Mouse (Mus musculus) hindbrain, embryonic 16.5 days (tissue): ENCODE results near the gene Tubb1. TPM values are rescaled to one million over a fixed set of nuclear protein-coding genes. Genes with fewer than 3 reads are reported as not detected.

Experiments
- ATAC-seq: fragments of 200-750 bp; cut with Nextera tagmentation; 2 replicates; pipeline ENCODE4 v1.8.0; 2017; ENCODE audit warnings: moderate TSS enrichment, moderate library complexity
- H3K27ac ChIP-seq: fragments of 300-500 bp; sonication (generic); 2 replicates; pipeline ENCODE4 v1.5.1; 2014; ENCODE audit warnings: low read depth, mild to moderate bottlenecking, control low read depth, low read length, moderate library complexity
- H3K27me3 ChIP-seq: fragments of 300-500 bp; sonication (generic); replicated peaks from 2 replicates; pipeline ENCODE4 v1.6.1; 2014; ENCODE audit warnings: low read length; ENCODE audit not compliant: control insufficient read depth, insufficient read depth
- H3K36me3 ChIP-seq: fragments of 300-500 bp; sonication (generic); 2 replicates; pipeline ENCODE4 v1.6.1; 2014; ENCODE audit warnings: mild to moderate bottlenecking, low read length, moderate library complexity, mixed read lengths; ENCODE audit not compliant: control insufficient read depth, insufficient read depth
- H3K4me1 ChIP-seq: fragments of 300-500 bp; sonication (generic); 2 replicates; pipeline ENCODE4 v1.6.1; 2014; ENCODE audit warnings: low read depth, low read length; ENCODE audit not compliant: control insufficient read depth, insufficient read depth
- H3K4me2 ChIP-seq: fragments of 300-500 bp; sonication (generic); 2 replicates; pipeline ENCODE4 v1.6.1; 2014; ENCODE audit warnings: mild to moderate bottlenecking, low read length, control low read depth, moderate library complexity
- H3K4me3 ChIP-seq: fragments of 300-500 bp; sonication (generic); 2 replicates; pipeline ENCODE4 v1.5.1; 2014; ENCODE audit warnings: mild to moderate bottlenecking, low read length, control low read depth, moderate library complexity
- H3K9ac ChIP-seq: fragments of 300-500 bp; sonication (generic); 2 replicates; pipeline ENCODE4 v1.6.1; 2014; ENCODE audit warnings: low read depth, mild to moderate bottlenecking, control low read depth, low read length, moderate library complexity
- H3K9me3 ChIP-seq: fragments of 300-500 bp; sonication (generic); 2 replicates; pipeline ENCODE4 v1.6.1; 2014; ENCODE audit warnings: mild to moderate bottlenecking, low read length, moderate library complexity; ENCODE audit not compliant: control insufficient read depth
- WGBS: fragments of 180-500 bp; shearing (Covaris S2); extraction: QIAGEN DNeasy Blood & Tissue Kit; methylation state at CpG from one replicate; pipeline ENCODE4 v1.1.7; 2014; 5-methylcytosine and 5-hydroxymethylcytosine counted together
- polyA plus RNA-seq: library from polyadenylated mRNA; unstranded; fragments of >200 nt; fragmentation: Nextera tagmentation; extraction: Ambion mirVana; gene quantifications from 2 replicates; pipeline ENCODE4 v1.2.1, GENCODE M21; 2015

The Tubb1 gene
- 0.43 and 0.51 TPM in 2 replicates for polyA plus RNA-seq

DNA sequence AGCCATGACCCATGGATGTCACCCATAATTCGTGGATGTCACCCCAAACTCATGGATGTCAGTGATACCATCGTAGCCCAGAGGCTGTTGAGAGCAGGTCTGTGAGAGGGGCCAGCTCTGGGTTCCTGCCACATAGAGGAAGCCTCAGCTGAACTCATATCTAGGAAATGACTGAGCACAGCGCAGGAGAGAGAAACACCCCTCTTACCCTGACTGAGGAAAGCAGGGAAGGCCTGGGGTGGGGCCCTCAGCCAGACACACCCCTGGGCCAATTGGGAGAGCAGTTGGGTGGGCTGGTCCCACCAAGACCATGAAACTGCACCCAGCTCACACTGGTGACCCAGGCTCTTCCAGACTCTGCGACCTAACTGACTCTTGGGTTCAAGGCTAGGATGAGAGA is at the start of gene Tubb1:
TSS of gene Tubb1 (plus strand) at position 343 of the 400 bp plus-strand sequence.
- H3K27me3 ChIP-seq: no peaks in the 10 kb centered on the region
- H3K4me1 ChIP-seq: no peaks in the 10 kb centered on the region
- H3K9ac ChIP-seq: no peak within 1 kb of the TSS
- H3K36me3 ChIP-seq: no peaks in the 10 kb centered on the region
- ATAC-seq: no peak
- no peak within 1 kb of the TSS for H3K4me2 ChIP-seq
- no peaks in the 10 kb centered on the region for H3K9me3 ChIP-seq
- WGBS: 84% methylated on average over 4 of the region's 4 CpGs
- H3K4me3 ChIP-seq: no peak within 1 kb of the TSS
- H3K27ac ChIP-seq: no peak within 1 kb of the TSS

DNA sequence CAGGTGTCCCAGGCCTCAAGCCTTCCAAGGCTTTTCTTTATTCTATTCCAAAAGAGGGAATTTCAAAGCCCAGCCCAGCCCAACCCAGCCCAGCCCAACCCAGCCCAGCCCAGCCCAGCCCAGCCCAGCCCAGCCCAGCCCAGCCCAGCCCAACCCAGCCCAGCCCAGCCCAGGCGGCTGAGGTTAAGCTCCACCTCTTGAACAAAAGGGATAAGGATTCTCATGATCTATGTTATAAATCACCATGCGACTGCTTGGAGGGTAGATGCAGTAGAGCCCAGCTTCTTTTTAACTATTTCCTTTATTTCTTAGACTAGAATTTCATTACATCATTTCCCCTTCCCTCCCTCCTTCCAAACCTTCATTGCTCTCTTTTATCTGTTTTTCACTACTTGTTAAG is 40.3 kb upstream of the Tubb1 start:
- ATAC-seq: no peak
- no peak overlapping the region for H3K9ac ChIP-seq
- WGBS: 66% methylated on average over 2 of the region's 2 CpGs
- no peaks in the 10 kb centered on the region for H3K9me3 ChIP-seq
- no peak overlapping the region for H3K4me2 ChIP-seq
- no peak overlapping the region for H3K4me3 ChIP-seq
- H3K4me1 ChIP-seq: no peaks in the 10 kb centered on the region
- no peaks in the 10 kb centered on the region for H3K27me3 ChIP-seq
- no peaks in the 10 kb centered on the region for H3K36me3 ChIP-seq
- no peak overlapping the region for H3K27ac ChIP-seq

DNA sequence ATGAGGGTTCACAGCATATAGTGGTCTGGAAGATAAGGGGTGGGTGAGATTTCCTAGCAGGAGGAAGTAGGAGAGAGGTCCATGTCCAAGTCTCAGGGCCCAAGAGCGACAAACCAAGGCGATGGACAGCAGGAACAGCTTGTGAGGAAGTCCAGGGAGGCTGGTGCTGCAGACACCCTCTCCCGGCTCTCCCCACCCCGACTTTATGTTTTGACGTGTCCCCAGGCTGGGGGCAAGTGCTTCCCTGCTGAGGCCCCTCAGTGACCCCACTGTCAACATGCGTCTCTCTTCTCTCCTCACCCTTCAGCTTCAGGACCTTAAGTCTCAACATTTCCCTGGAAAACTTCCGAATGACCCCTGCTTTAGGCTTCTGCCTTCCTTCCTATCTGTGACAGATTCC is 37.4 kb upstream of the Tubb1 start:
- Histone ChIP-seq H3K4me1 (peaks cover 9% of the 10 kb centered on the region), H3K4me3 (no peak overlapping the region), H3K27ac (no peak overlapping the region), H3K4me2 (no peak overlapping the region), H3K9me3 (no peaks in the 10 kb centered on the region), H3K9ac (no peak overlapping the region), H3K27me3 (no peaks in the 10 kb centered on the region), H3K36me3 (no peaks in the 10 kb centered on the region)
- WGBS: 79% methylated on average over 7 of the region's 7 CpGs
- ATAC-seq: no peak

DNA sequence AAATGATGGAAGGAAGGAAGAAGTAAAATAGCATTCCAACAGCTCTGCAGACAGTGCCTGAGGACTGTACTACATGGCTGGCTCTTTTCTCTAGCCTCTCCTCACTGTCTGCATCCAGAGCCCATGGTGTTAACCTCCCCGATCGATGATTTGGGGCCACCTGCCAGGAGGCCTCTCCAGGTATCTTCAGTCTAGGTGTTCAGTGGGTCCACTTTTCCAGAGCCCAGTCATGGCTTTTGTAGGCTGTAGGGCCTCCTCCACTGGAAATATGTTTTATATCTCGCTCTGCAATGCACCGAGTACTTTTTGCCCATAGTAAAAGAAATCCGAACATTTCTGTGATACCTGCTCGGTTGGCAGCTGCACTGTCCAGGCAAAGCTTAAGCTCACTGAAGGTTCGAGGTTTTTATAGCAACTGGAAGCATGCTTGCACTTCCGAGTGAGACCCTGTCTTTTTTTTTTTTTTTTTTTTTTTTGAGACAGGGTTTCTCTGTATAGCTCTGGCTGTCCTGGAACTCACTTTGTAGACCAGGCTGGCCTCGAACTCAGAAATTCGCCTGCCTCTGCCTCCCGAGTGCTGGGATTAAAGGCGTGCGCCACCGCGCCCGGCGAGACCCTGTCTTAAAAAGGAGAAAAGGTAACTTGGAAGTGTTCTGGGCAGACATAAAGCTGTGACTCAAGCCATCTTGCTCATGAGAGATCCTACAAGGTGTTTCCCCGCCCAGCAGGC is 35.3 kb upstream of the Tubb1 start:
- Histone ChIP-seq H3K27me3 (no peaks in the 10 kb centered on the region), H3K4me1 (peaks cover 9% of the 10 kb centered on the region), H3K4me3 (peak overlapping the region; percentile 96), H3K4me2 (peak overlapping the region; percentile 98), H3K9ac (no peak overlapping the region), H3K36me3 (no peaks in the 10 kb centered on the region), H3K27ac (no peak overlapping the region), H3K9me3 (no peaks in the 10 kb centered on the region)
- 49% methylated on average over 18 of the region's 18 CpGs for WGBS
- no peak for ATAC-seq

DNA sequence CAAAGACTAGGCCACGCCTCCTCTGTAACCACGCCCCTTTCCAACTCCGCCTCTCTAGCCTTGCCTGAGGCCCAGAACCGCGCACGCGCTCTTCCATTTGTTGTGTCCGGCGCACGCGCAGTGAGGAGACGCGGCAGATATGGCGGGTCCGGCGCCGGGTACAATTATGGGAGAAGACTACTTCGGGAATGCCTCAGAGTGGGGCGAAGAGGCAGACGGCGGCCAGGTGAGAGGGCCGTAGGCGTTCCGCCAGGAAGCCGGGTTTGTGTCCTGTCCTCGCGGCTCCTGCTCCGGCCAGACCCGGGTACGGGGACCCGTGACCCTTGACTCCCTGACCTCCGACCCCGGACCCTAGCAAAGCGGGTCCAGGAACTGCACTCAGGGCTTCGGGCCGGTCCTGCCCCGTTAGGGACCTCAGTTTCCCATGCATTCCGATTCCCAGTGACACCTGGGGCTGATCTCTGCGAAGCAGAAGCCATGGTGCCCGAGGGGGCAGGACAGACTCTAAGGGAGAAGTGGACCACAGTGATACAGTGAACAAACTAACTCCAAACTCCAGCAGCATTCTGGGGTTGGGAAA is 34.7 kb upstream of the Tubb1 start, which contains the start of gene Nelfcd:
TSS of gene Nelfcd (plus strand) at position 74 of the 580 bp plus-strand sequence.
- 0% methylated on average over 40 of the region's 40 CpGs for WGBS
- Histone ChIP-seq H3K36me3 (no peaks in the 10 kb centered on the region), H3K9ac (peak within 1 kb of the TSS; percentile 88), H3K27ac (peak within 1 kb of the TSS; percentile 54; the same call in 1 of the 2 replicates), H3K4me3 (peak within 1 kb of the TSS; percentile 96), H3K9me3 (no peaks in the 10 kb centered on the region), H3K4me1 (peaks cover 9% of the 10 kb centered on the region), H3K4me2 (peak within 1 kb of the TSS; percentile 98), H3K27me3 (no peaks in the 10 kb centered on the region)
- peak; percentile 96 for ATAC-seq

DNA sequence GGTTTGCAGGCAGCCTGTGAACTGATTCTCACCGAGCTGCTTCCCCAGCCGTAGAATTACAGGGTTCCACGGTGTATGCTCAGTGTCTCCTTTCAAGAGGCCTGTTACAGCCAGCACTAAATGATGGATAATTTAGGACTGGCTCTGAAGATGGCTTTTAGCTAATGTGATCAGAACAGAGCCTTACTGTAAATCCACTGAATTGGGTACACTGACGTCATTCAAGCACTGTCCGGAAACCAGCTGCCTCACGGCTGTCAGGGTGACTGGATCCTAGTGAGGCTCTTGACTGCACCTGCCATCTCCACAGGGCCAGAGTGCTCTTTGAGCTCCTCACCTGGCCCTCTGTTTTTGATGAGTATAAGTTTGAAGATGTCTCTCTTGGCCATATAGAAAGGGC is 29.4 kb upstream of the Tubb1 start:
- Histone ChIP-seq H3K9ac (no peak overlapping the region), H3K4me3 (no peak overlapping the region), H3K9me3 (no peaks in the 10 kb centered on the region), H3K4me1 (peaks cover 8% of the 10 kb centered on the region), H3K36me3 (peaks cover 21% of the 10 kb centered on the region), H3K27ac (no peak overlapping the region), H3K27me3 (no peaks in the 10 kb centered on the region), H3K4me2 (no peak overlapping the region)
- no peak for ATAC-seq
- 95% methylated on average over 6 of the region's 6 CpGs for WGBS

DNA sequence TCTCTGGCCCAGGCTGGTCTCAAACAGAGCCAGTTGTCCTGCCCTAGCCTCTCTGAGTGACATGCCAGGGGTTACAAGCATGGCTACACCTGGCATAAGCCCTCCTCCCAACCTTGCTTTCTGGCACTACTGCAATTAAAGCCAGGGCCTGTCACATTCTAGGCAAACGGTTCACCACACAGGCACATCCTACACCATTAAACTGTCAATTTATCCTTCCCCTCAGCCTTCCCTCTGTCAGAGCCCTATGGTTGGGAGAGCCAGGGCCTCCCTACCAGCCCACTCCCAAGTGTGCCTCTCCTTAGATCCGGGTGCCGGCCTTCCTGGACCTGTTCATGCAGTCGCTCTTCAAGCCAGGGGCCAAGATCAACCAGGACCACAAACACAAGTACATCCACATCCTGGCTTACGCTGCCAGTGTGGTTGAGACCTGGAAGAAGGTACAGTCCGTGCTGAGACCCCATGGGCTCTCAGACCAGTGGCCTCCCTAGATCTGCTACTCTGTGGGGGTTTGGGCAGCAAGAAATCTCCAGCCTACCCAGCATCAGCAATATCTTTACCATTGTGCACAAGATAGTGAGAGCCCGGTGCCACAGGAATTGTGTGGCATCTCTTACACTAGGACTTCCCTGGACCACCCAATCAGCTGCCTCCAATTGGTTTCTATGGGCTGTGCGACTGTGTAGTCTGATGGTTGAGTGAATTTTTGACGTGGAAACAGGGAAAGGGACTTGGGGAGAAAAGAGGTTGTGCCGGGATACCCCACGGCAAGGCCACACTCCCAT is 26.0 kb upstream of the Tubb1 start:
- Histone ChIP-seq H3K4me2 (no peak overlapping the region), H3K36me3 (peaks cover 35% of the 10 kb centered on the region), H3K9me3 (no peaks in the 10 kb centered on the region), H3K27ac (no peak overlapping the region), H3K4me1 (no peaks in the 10 kb centered on the region; the same call in 1 of the 2 replicates), H3K9ac (no peak overlapping the region), H3K27me3 (no peaks in the 10 kb centered on the region), H3K4me3 (no peak overlapping the region)
- WGBS: 94% methylated on average over 11 of the region's 11 CpGs
- no peak for ATAC-seq

DNA sequence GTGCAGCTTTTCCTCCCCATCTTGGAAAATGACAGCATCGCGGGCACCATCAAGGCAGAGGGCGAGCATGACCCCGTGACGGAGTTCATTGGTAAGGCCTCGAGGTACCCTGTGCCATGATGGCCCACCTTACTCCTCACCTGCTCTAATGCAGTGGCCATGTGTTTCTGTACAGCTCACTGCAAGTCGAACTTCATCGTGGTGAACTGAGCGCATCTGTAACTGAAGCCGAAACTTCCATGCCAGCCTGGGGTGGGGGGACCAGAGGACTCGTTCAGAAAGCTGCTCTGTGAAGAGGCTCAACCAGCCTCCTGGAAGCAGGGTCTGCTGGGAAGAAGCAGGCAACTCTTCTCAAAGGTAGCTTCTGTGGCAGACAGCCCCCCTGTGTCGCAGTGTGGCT is 23.6 kb upstream of the Tubb1 start:
- Histone ChIP-seq H3K9ac (no peak overlapping the region), H3K27ac (no peak overlapping the region), H3K27me3 (no peaks in the 10 kb centered on the region), H3K4me3 (no peak overlapping the region), H3K9me3 (no peaks in the 10 kb centered on the region), H3K4me1 (no peaks in the 10 kb centered on the region; the same call in 1 of the 2 replicates), H3K36me3 (peaks cover 32% of the 10 kb centered on the region), H3K4me2 (no peak overlapping the region)
- WGBS: 93% methylated on average over 12 of the region's 12 CpGs
- ATAC-seq: no peak; the same call in 1 of the 2 replicates
